Mouse (Mus musculus) MEL (cell line): ENCODE measurements around the gene Ankrd34a. TPM values are rescaled to one million over a fixed set of nuclear protein-coding genes. Genes with fewer than 3 reads are reported as not detected.

Experiments
- DNase-seq: peaks from one replicate; pipeline ENCODE4 v3.0.0; 2011; ENCODE audit warnings: low read depth, low spot score
- H3K27ac ChIP-seq: 2 replicates; pipeline ENCODE4 v1.5.1; 2012; ENCODE audit warnings: low read depth, mild to moderate bottlenecking, control low read depth, low read length, moderate library complexity; ENCODE audit not compliant: control insufficient read depth
- H3K27me3 ChIP-seq, 2 experiments: fragments of 150-350 bp in 1 of 2; sonication (generic) in 1 of 2; 2 replicates each; pipeline ENCODE4 v1.6.1; 2012; ENCODE audit warnings: low read length in 2 of 2, mild to moderate bottlenecking in 2 of 2, improper control_type of control experiment in 1 of 2, moderate library complexity in 1 of 2; ENCODE audit not compliant: insufficient read depth in 2 of 2, control insufficient read depth in 1 of 2
- H3K36me3 ChIP-seq, 2 experiments: 2 replicates each; pipeline ENCODE4 v1.6.1; 2012 to 2014; ENCODE audit warnings: low read length in 2 of 2, improper control_type of control experiment in 1 of 2, inconsistent platforms in 1 of 2, mild to moderate bottlenecking in 1 of 2; ENCODE audit not compliant: insufficient read depth in 2 of 2, control insufficient read depth in 1 of 2
- H3K4me1 ChIP-seq, 2 experiments: fragments of 150-350 bp in 1 of 2; sonication (generic) in 1 of 2; 2 replicates each; pipeline ENCODE4 v1.6.1; 2012; ENCODE audit warnings: low read length in 2 of 2, improper control_type of control experiment in 1 of 2, mild to moderate bottlenecking in 1 of 2; ENCODE audit not compliant: insufficient read depth in 2 of 2, control insufficient read depth in 1 of 2
- H3K4me3 ChIP-seq, 2 experiments: fragments of 150-350 bp in 1 of 2; sonication (generic) in 1 of 2; 2 replicates each; pipeline ENCODE4 v1.5.1; 2012; ENCODE audit warnings: low read depth in 2 of 2, low read length in 2 of 2, mild to moderate bottlenecking in 2 of 2, moderate library complexity in 2 of 2, control low read depth in 1 of 2, improper control_type of control experiment in 1 of 2; ENCODE audit not compliant: control insufficient read depth in 1 of 2, insufficient read depth in 1 of 2
- H3K79me2 ChIP-seq: 2 replicates; pipeline ENCODE4 v1.6.1; 2012; ENCODE audit warnings: mild to moderate bottlenecking, low read length, moderate library complexity; ENCODE audit not compliant: control insufficient read depth, poor library complexity, insufficient read depth
- H3K9ac ChIP-seq: 2 replicates; pipeline ENCODE4 v1.6.1; 2012; ENCODE audit warnings: low read depth, mild to moderate bottlenecking, control low read depth, low read length, moderate library complexity; ENCODE audit not compliant: control insufficient read depth, poor library complexity, severe bottlenecking
- H3K9me3 ChIP-seq: fragments of 150-350 bp; sonication (generic); replicated peaks from 2 replicates; pipeline ENCODE4 v1.6.1; 2012; ENCODE audit warnings: mild to moderate bottlenecking, low read length, improper control_type of control experiment, moderate library complexity; ENCODE audit not compliant: insufficient read depth
- BHLHE40 ChIP-seq: IDR thresholded peaks from 2 replicates; pipeline ENCODE4 v1.6.1; 2012; ENCODE audit warnings: low read depth, mild to moderate bottlenecking, inconsistent platforms, low read length, improper control_type of control experiment, borderline replicate concordance
- CHD1 ChIP-seq: IDR thresholded peaks from 2 replicates; pipeline ENCODE4 v1.6.1; 2012; ENCODE audit warnings: low read depth, mild to moderate bottlenecking, inconsistent platforms, low read length, improper control_type of control experiment
- CHD2 ChIP-seq: IDR thresholded peaks from 2 replicates; pipeline ENCODE4 v1.6.1; 2011; ENCODE audit warnings: low read length, improper control_type of control experiment
- CTCF ChIP-seq, 3 experiments: IDR thresholded peaks in 2 of 3; conservative IDR thresholded peaks in 1 of 3; 2 replicates each; pipeline ENCODE4 v1.5.1; 2011 to 2012; ENCODE audit warnings: low read length in 3 of 3, low read depth in 2 of 3, mild to moderate bottlenecking in 2 of 3, improper control_type of control experiment in 1 of 3, inconsistent platforms in 1 of 3, mixed read lengths in 1 of 3, moderate library complexity in 1 of 3; ENCODE audit not compliant: control insufficient read depth in 1 of 3, insufficient read depth in 1 of 3, poor library complexity in 1 of 3, severe bottlenecking in 1 of 3
- E2F4 ChIP-seq: IDR thresholded peaks from 2 replicates; pipeline ENCODE4 v1.6.1; 2011; ENCODE audit warnings: low read depth, low read length, improper control_type of control experiment, borderline replicate concordance
- ELF1 ChIP-seq: IDR thresholded peaks from 2 replicates; pipeline ENCODE4 v1.6.1; 2014; ENCODE audit warnings: low read depth, mild to moderate bottlenecking, inconsistent platforms, low read length, improper control_type of control experiment, moderate library complexity
- EP300 ChIP-seq, 2 experiments: IDR thresholded peaks; 2 replicates each; pipeline ENCODE4 v1.6.1; 2011; ENCODE audit warnings: improper control_type of control experiment in 2 of 2, low read length in 2 of 2, low read depth in 1 of 2, mild to moderate bottlenecking in 1 of 2
- ETS1 ChIP-seq: IDR thresholded peaks from 2 replicates; pipeline ENCODE4 v1.6.1; 2012; ENCODE audit warnings: low read depth, mild to moderate bottlenecking, inconsistent platforms, low read length, improper control_type of control experiment, moderate library complexity
- GABPA ChIP-seq: IDR thresholded peaks from 2 replicates; pipeline ENCODE4 v1.6.1; 2012; ENCODE audit warnings: low read depth, mild to moderate bottlenecking, inconsistent platforms, low read length, improper control_type of control experiment, moderate library complexity
- GATA1 ChIP-seq: IDR thresholded peaks from 2 replicates; pipeline ENCODE4 v1.6.1; 2011; ENCODE audit warnings: low read depth, low read length, improper control_type of control experiment
- HCFC1 ChIP-seq: IDR thresholded peaks from 2 replicates; pipeline ENCODE4 v1.6.1; 2012; ENCODE audit warnings: low read depth, mild to moderate bottlenecking, inconsistent platforms, low read length, improper control_type of control experiment, moderate library complexity
- KAT2A ChIP-seq: conservative IDR thresholded peaks from 2 replicates; pipeline ENCODE4 v1.6.1; 2012; ENCODE audit warnings: low read depth, low read length, improper control_type of control experiment, inconsistent platforms
- MAFK ChIP-seq: IDR thresholded peaks from 2 replicates; pipeline ENCODE4 v1.6.1; 2011; ENCODE audit warnings: low read depth, mild to moderate bottlenecking, low read length, improper control_type of control experiment, borderline replicate concordance
- MAX ChIP-seq: IDR thresholded peaks from 2 replicates; pipeline ENCODE4 v1.6.1; 2011; ENCODE audit warnings: low read length, improper control_type of control experiment
- MAZ ChIP-seq: IDR thresholded peaks from 2 replicates; pipeline ENCODE4 v1.6.1; 2012; ENCODE audit warnings: low read depth, mild to moderate bottlenecking, inconsistent platforms, low read length, improper control_type of control experiment
- MEF2A ChIP-seq: IDR thresholded peaks from 2 replicates; pipeline ENCODE4 v1.6.1; 2014; ENCODE audit warnings: low read depth, mild to moderate bottlenecking, inconsistent platforms, low read length, improper control_type of control experiment; ENCODE audit not compliant: poor library complexity, insufficient replicate concordance, severe bottlenecking; ENCODE audit errors: extremely low read depth
- MXI1 ChIP-seq: IDR thresholded peaks from 2 replicates; pipeline ENCODE4 v1.6.1; 2011; ENCODE audit warnings: mild to moderate bottlenecking, low read depth, low read length, improper control_type of control experiment
- MYB ChIP-seq: IDR thresholded peaks from 2 replicates; pipeline ENCODE4 v1.6.1; 2011; ENCODE audit warnings: mild to moderate bottlenecking, low read depth, low read length, improper control_type of control experiment
- MYC ChIP-seq: IDR thresholded peaks from 2 replicates; pipeline ENCODE4 v1.6.1; 2011; ENCODE audit warnings: low read depth, mild to moderate bottlenecking, low read length, improper control_type of control experiment, moderate library complexity
- NELFE ChIP-seq: IDR thresholded peaks from 2 replicates; pipeline ENCODE4 v1.6.1; 2011; ENCODE audit warnings: low read depth, low read length, improper control_type of control experiment
- NRF1 ChIP-seq: IDR thresholded peaks from 2 replicates; pipeline ENCODE4 v1.6.1; 2014; ENCODE audit warnings: low read depth, mild to moderate bottlenecking, inconsistent platforms, low read length, improper control_type of control experiment, moderate library complexity; ENCODE audit not compliant: poor library complexity, insufficient read depth, severe bottlenecking
- POLR2A ChIP-seq, 2 experiments: IDR thresholded peaks; 2 replicates each; pipeline ENCODE4 v1.6.1; 2011 to 2012; ENCODE audit warnings: low read length in 2 of 2, mild to moderate bottlenecking in 2 of 2, control low read depth in 1 of 2, improper control_type of control experiment in 1 of 2, low read depth in 1 of 2, moderate library complexity in 1 of 2; ENCODE audit not compliant: control insufficient read depth in 1 of 2, insufficient read depth in 1 of 2, poor library complexity in 1 of 2
- POLR2AphosphoS5 ChIP-seq: IDR thresholded peaks from 2 replicates; pipeline ENCODE4 v1.6.1; 2012; ENCODE audit warnings: low read depth, borderline replicate concordance, mild to moderate bottlenecking, inconsistent platforms, low read length, moderate library complexity, mixed read lengths
- RAD21 ChIP-seq: IDR thresholded peaks from 2 replicates; pipeline ENCODE4 v1.6.1; 2011; ENCODE audit warnings: mild to moderate bottlenecking, low read depth, low read length, improper control_type of control experiment
- RCOR1 ChIP-seq: IDR thresholded peaks from 2 replicates; pipeline ENCODE4 v1.6.1; 2012; ENCODE audit warnings: low read depth, mild to moderate bottlenecking, inconsistent platforms, low read length, improper control_type of control experiment
- SIN3A ChIP-seq: IDR thresholded peaks from 2 replicates; pipeline ENCODE4 v1.6.1; 2012; ENCODE audit warnings: low read length, improper control_type of control experiment, inconsistent platforms
- SMC3 ChIP-seq: IDR thresholded peaks from 2 replicates; pipeline ENCODE4 v1.6.1; 2011; ENCODE audit warnings: low read depth, low read length, improper control_type of control experiment
- TAL1 ChIP-seq: IDR thresholded peaks from 2 replicates; pipeline ENCODE4 v1.6.1; 2012; ENCODE audit warnings: mild to moderate bottlenecking, inconsistent platforms, low read length, moderate library complexity, mixed read lengths
- TBP ChIP-seq: IDR thresholded peaks from 2 replicates; pipeline ENCODE4 v1.8.0; 2011; ENCODE audit warnings: low read depth, low read length, improper control_type of control experiment
- TCF12 ChIP-seq: IDR thresholded peaks from 2 replicates; pipeline ENCODE4 v1.6.1; 2014; ENCODE audit warnings: low read depth, mild to moderate bottlenecking, inconsistent platforms, low read length, improper control_type of control experiment, moderate library complexity
- UBTF ChIP-seq: IDR thresholded peaks from 2 replicates; pipeline ENCODE4 v1.6.1; 2012; ENCODE audit warnings: low read depth, mild to moderate bottlenecking, inconsistent platforms, low read length, improper control_type of control experiment, moderate library complexity, borderline replicate concordance; ENCODE audit not compliant: insufficient read depth
- USF2 ChIP-seq, 2 experiments: IDR thresholded peaks; 2 replicates each; pipeline ENCODE4 v1.6.1; 2011 to 2012; ENCODE audit warnings: improper control_type of control experiment in 2 of 2, low read length in 2 of 2, borderline replicate concordance in 1 of 2, inconsistent platforms in 1 of 2, low read depth in 1 of 2, mild to moderate bottlenecking in 1 of 2; ENCODE audit not compliant: insufficient read depth in 1 of 2
- ZC3H11A ChIP-seq: IDR thresholded peaks from 2 replicates; pipeline ENCODE4 v1.6.1; 2012; ENCODE audit warnings: low read depth, mild to moderate bottlenecking, inconsistent platforms, low read length, improper control_type of control experiment
- ZKSCAN1 ChIP-seq: IDR thresholded peaks from 2 replicates; pipeline ENCODE4 v1.6.1; 2012; ENCODE audit warnings: low read depth, mild to moderate bottlenecking, inconsistent platforms, low read length, improper control_type of control experiment, moderate library complexity
- ZMIZ1 ChIP-seq: IDR thresholded peaks from 2 replicates; pipeline ENCODE4 v1.6.1; 2012; ENCODE audit warnings: low read depth, mild to moderate bottlenecking, inconsistent platforms, low read length, improper control_type of control experiment, moderate library complexity
- ZNF384 ChIP-seq: IDR thresholded peaks from 2 replicates; pipeline ENCODE4 v1.6.1; 2012; ENCODE audit warnings: low read depth, mild to moderate bottlenecking, inconsistent platforms, low read length, improper control_type of control experiment
- polyA plus RNA-seq, 2 experiments: library from polyadenylated mRNA; stranded (reverse) in 1 of 2; unstranded in 1 of 2; fragments of >175 nt in 1 of 2; fragments of >200 nt in 1 of 2; gene quantifications; 2 replicates each; pipeline versions ENCODE4 v1.2.1 to v1.2.4; 2012; ENCODE audit warnings: low replicate concordance in 2 of 2, low read depth in 1 of 2; ENCODE audit not compliant: insufficient read length in 2 of 2, insufficient read depth in 1 of 2, missing spikeins in 1 of 2
- total RNA-seq: library from RNA; depleted of rRNA; stranded (reverse); fragments of 300-350 nt; gene quantifications from 2 replicates; pipeline ENCODE4 v1.2.3, GENCODE M21; 2012

The Ankrd34a gene
- total and polyA plus RNA-seq, 3 experiments, result 0.15 to 0.78 TPM; not detected in 1

GRCm38 (mm10) chr3:96547389-96547960 lies 49.0 kb upstream of the Ankrd34a start:
- Histone ChIP-seq H3K79me2 (no peaks in the 10 kb centered on the region), H3K36me3 (peaks cover 0 to 6% of the 10 kb centered on the region in 2 experiments; a peak in 2 of 4 replicates), H3K4me1 (peaks cover 8 to 13% of the 10 kb centered on the region in 2 experiments), H3K27me3 (no peaks in the 10 kb centered on the region), H3K27ac (no peak overlapping the region), H3K9me3 (no peaks in the 10 kb centered on the region), H3K9ac (peak overlapping the region; percentile 18; the same call in 1 of the 2 replicates), H3K4me3 (peak overlapping the region; percentile 3 to 33; a peak in 3 of 4 replicates)
- DNase-seq, result peak; percentile 92
- TF ChIP-seq GABPA (no peak), EP300 (IDR thresholded peaks at IDR 0.05; ENCODE audit: low read depth in 1 of 2, low read length in 2 of 2) (no peak), RCOR1 (no peak), TBP (0 out of 2 replicates have a peak, but pooled peaks have one; percentile 30), UBTF (no peak), NELFE (no peak), E2F4 (0 out of 2 replicates have a peak, but pooled peaks have one; percentile 14), RAD21 (peak; percentile 100), HCFC1 (peak; percentile 58; the same call in 1 of the 2 replicates), ELF1 (0 out of 2 replicates have a peak, but pooled peaks have one; percentile 11), CHD1 (no peak), GATA1 (no peak; the same call in 1 of the 2 replicates), MYC (0 out of 2 replicates have a peak, but pooled peaks have one; percentile 22), KAT2A (no peak), ZKSCAN1 (no peak), SMC3 (peak; percentile 100), MYB (no peak), ZMIZ1 (no peak), CHD2 (no peak), POLR2A (IDR thresholded peaks at IDR 0.05; ENCODE audit: control insufficient read depth in 1 of 2, insufficient read depth in 1 of 2, low read depth in 1 of 2, low read length in 2 of 2, poor library complexity in 1 of 2) (no peak), BHLHE40 (peak; percentile 3; the same call in 1 of the 2 replicates), ZC3H11A (peak; percentile 99), TAL1 (no peak), SIN3A (peak; percentile 85), MAFK (no peak), MAX (no peak), POLR2AphosphoS5 (no peak), CTCF (IDR thresholded peaks at IDR 0.05 in 2 of 3, conservative IDR thresholded peaks at IDR 0.05 in 1 of 3; ENCODE audit: control insufficient read depth in 1 of 3, insufficient read depth in 1 of 3, low read depth in 2 of 3, low read length in 3 of 3, poor library complexity in 1 of 3, severe bottlenecking in 1 of 3) (peak; percentile 94 to 98 (median 98)), NRF1 (no peak), ETS1 (0 out of 2 replicates have a peak, but pooled peaks have one; percentile 6), MEF2A (no peak), MAZ (no peak), MXI1 (peak; percentile 19; the same call in 1 of the 2 replicates), TCF12 (no peak), ZNF384 (no peak), USF2 (IDR thresholded peaks at IDR 0.05; ENCODE audit: borderline replicate concordance in 1 of 2, insufficient read depth in 1 of 2, low read depth in 1 of 2, low read length in 2 of 2) (no peak)
